Mouse (Mus musculus): Measurements from ENCODE around the gene Zswim9. TPM values are rescaled to one million over a fixed set of nuclear protein-coding genes. Genes with fewer than 3 reads are reported as not detected.
A peak's percentile ranks its signal among the peaks of the same experiment; 100 is the strongest.

The Zswim9 gene
- polyA plus RNA-seq (2015; fragmentation: Nextera tagmentation; extraction: Ambion mirVana), result 10.3 and 11.9 TPM in 2 replicates

GRCm38 (mm10) chr7:13278308-13278891 lies at the start of gene Zswim9:
Gene Zswim9, minus strand, starts transcription at chr7:13278721.
- H3K4me1 ChIP-seq (ENCODE audit: control insufficient read depth, insufficient read depth, low read depth, low read length), result peaks cover 8% of the 10 kb centered on the region
- peak within 1 kb of the TSS; percentile 91 for H3K27ac ChIP-seq (ENCODE audit: low read depth, low read length)
- no peaks in the 10 kb centered on the region for H3K9me3 ChIP-seq (ENCODE audit: control insufficient read depth, low read length)
- peak within 1 kb of the TSS; percentile 92 for H3K9ac ChIP-seq (ENCODE audit: low read depth, low read length)
- peak within 1 kb of the TSS; percentile 85 for H3K4me2 ChIP-seq (ENCODE audit: low read length)
- WGBS, result under 1% methylated on average over 39 of the region's 39 CpGs
- ATAC-seq, result peak; percentile 99
- peak within 1 kb of the TSS; percentile 84 for H3K4me3 ChIP-seq (ENCODE audit: low read length)
- no peaks in the 10 kb centered on the region for H3K27me3 ChIP-seq (replicated peaks; ENCODE audit: control insufficient read depth, insufficient read depth, low read length)
- H3K36me3 ChIP-seq (ENCODE audit: control insufficient read depth, insufficient read depth, low read length), result peaks cover 28% of the 10 kb centered on the region

DNA sequence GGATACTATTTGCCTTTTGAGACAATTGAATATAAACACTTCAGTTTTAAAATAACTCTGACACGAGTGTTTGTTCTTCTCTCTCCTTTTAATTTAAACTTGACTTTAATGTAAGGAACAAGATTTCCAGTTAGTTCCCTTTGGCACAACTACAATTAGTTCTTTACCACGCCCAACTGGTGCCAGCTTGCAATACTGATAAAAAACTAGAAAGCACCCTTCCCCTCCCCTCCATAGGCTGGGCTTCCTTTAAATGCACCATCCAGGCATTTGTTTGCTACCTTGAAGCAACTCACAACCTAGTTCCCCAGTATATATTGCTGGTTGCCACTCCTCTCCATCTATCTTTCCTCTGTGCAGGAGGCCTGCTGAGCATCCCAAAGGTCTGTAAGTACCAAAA lies 45.8 kb upstream of the Zswim9 start, which contains the start of gene Pla2g4c:
TSS of gene Pla2g4c (plus strand) at position 340 of the 400 bp plus-strand sequence.
- no peaks in the 10 kb centered on the region for H3K9me3 ChIP-seq (ENCODE audit: control insufficient read depth, low read length)
- ATAC-seq, result no peak
- no peak within 1 kb of the TSS for H3K4me2 ChIP-seq (ENCODE audit: low read length)
- H3K9ac ChIP-seq (ENCODE audit: low read depth, low read length), result no peak within 1 kb of the TSS
- 90% methylated on average over 2 of the region's 2 CpGs for WGBS
- no peaks in the 10 kb centered on the region for H3K27me3 ChIP-seq (replicated peaks; ENCODE audit: control insufficient read depth, insufficient read depth, low read length)
- H3K4me1 ChIP-seq (ENCODE audit: control insufficient read depth, insufficient read depth, low read depth, low read length), result no peaks in the 10 kb centered on the region
- H3K4me3 ChIP-seq (ENCODE audit: low read length), result no peak within 1 kb of the TSS
- H3K27ac ChIP-seq (ENCODE audit: low read depth, low read length), result no peak within 1 kb of the TSS
- H3K36me3 ChIP-seq (ENCODE audit: control insufficient read depth, insufficient read depth, low read length), result no peaks in the 10 kb centered on the region

GRCm38 (mm10) chr7:13321424-13321823 lies 42.9 kb upstream of the Zswim9 start:
- Histone ChIP-seq H3K4me3 (ENCODE audit: low read length) (no peak overlapping the region), H3K36me3 (ENCODE audit: control insufficient read depth, insufficient read depth, low read length) (no peaks in the 10 kb centered on the region), H3K4me2 (ENCODE audit: low read length) (no peak overlapping the region), H3K9me3 (ENCODE audit: control insufficient read depth, low read length) (no peaks in the 10 kb centered on the region), H3K27ac (ENCODE audit: low read depth, low read length) (no peak overlapping the region), H3K27me3 (replicated peaks; ENCODE audit: control insufficient read depth, insufficient read depth, low read length) (no peaks in the 10 kb centered on the region), H3K9ac (ENCODE audit: low read depth, low read length) (no peak overlapping the region), H3K4me1 (ENCODE audit: control insufficient read depth, insufficient read depth, low read depth, low read length) (no peaks in the 10 kb centered on the region)
- WGBS, result 94% methylated on average over 3 of the region's 3 CpGs
- ATAC-seq, result no peak

GRCm38 (mm10) chr7:13314095-13314597 lies 35.6 kb upstream of the Zswim9 start:
- 79% methylated on average over 5 of the region's 5 CpGs for WGBS
- no peak for ATAC-seq
- Histone ChIP-seq H3K9me3 (ENCODE audit: control insufficient read depth, low read length) (no peaks in the 10 kb centered on the region), H3K4me3 (ENCODE audit: low read length) (no peak overlapping the region), H3K27ac (ENCODE audit: low read depth, low read length) (no peak overlapping the region), H3K4me1 (ENCODE audit: control insufficient read depth, insufficient read depth, low read depth, low read length) (no peaks in the 10 kb centered on the region), H3K36me3 (ENCODE audit: control insufficient read depth, insufficient read depth, low read length) (peaks cover 20% of the 10 kb centered on the region), H3K27me3 (replicated peaks; ENCODE audit: control insufficient read depth, insufficient read depth, low read length) (no peaks in the 10 kb centered on the region), H3K9ac (ENCODE audit: low read depth, low read length) (no peak overlapping the region), H3K4me2 (ENCODE audit: low read length) (no peak overlapping the region)

DNA sequence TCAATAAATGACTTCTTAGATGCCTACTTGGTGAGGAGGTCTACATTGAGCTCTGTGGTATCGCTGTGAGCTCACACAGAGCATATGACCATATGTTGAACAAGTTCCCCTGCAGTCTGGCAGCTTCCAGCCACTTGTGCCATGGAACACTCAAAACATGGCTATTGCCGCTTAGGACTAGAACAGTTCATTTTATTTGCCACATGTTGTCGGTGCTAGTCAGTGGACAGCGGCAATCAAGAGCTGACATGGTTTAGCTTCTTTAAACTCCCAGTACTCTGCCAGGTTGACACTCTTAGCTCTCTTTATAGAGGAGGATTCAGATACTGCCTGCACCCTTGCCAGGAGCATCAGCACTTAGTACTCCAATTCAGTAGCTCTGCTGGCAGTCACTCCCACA lies 32.9 kb upstream of the Zswim9 start:
- no peak for ATAC-seq
- H3K27me3 ChIP-seq (replicated peaks; ENCODE audit: control insufficient read depth, insufficient read depth, low read length), result no peaks in the 10 kb centered on the region
- WGBS, result 96% methylated on average over 4 of the region's 4 CpGs
- H3K4me1 ChIP-seq (ENCODE audit: control insufficient read depth, insufficient read depth, low read depth, low read length), result no peaks in the 10 kb centered on the region
- H3K36me3 ChIP-seq (ENCODE audit: control insufficient read depth, insufficient read depth, low read length), result peaks cover 25% of the 10 kb centered on the region
- H3K4me2 ChIP-seq (ENCODE audit: low read length), result no peak overlapping the region
- no peaks in the 10 kb centered on the region for H3K9me3 ChIP-seq (ENCODE audit: control insufficient read depth, low read length)
- no peak overlapping the region for H3K27ac ChIP-seq (ENCODE audit: low read depth, low read length)
- H3K9ac ChIP-seq (ENCODE audit: low read depth, low read length), result no peak overlapping the region
- H3K4me3 ChIP-seq (ENCODE audit: low read length), result no peak overlapping the region

DNA sequence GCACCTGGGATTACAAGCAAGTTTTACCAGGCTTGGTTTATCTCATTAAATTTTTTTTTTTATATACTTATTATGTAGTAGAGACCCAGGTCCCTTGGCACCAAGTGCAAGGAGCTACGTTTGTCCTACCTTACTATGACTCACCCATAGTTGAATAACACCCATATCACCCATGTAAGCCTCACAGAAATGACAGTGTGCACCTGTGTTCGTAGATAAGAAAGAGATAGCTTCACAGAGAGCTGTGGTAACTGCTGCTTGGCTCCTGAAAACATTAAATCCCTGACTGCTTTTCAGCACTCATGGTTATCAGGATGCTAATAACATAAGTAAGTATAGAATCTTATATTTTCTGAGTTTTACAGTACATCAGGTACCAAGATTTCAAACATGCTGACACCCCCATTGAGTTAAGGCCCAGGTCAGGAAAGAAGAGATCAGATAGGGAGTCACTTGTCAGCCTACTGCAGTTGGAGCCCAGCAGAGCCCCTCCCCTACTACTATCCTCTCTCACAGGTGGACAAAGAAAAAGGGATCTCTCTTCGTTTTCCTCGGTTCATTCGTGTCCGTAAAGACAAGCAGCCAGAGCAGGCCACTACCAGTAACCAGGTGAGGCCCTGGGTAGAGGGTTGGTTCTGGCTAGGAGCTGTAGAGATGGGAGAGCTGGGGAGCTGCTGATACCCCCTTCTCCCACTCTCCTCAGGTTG lies 32.1 kb upstream of the Zswim9 start:
- H3K36me3 ChIP-seq (ENCODE audit: control insufficient read depth, insufficient read depth, low read length), result peaks cover 30% of the 10 kb centered on the region
- H3K27ac ChIP-seq (ENCODE audit: low read depth, low read length), result no peak overlapping the region
- no peak overlapping the region for H3K9ac ChIP-seq (ENCODE audit: low read depth, low read length)
- H3K9me3 ChIP-seq (ENCODE audit: control insufficient read depth, low read length), result no peaks in the 10 kb centered on the region
- no peak for ATAC-seq
- 92% methylated on average over 6 of the region's 6 CpGs for WGBS
- no peaks in the 10 kb centered on the region for H3K4me1 ChIP-seq (ENCODE audit: control insufficient read depth, insufficient read depth, low read depth, low read length)
- no peak overlapping the region for H3K4me3 ChIP-seq (ENCODE audit: low read length)
- H3K27me3 ChIP-seq (replicated peaks; ENCODE audit: control insufficient read depth, insufficient read depth, low read length), result no peaks in the 10 kb centered on the region
- no peak overlapping the region for H3K4me2 ChIP-seq (ENCODE audit: low read length)

GRCm38 (mm10) chr7:13309407-13309806 lies 30.9 kb upstream of the Zswim9 start:
- Histone ChIP-seq H3K4me2 (ENCODE audit: low read length) (no peak overlapping the region), H3K27ac (ENCODE audit: low read depth, low read length) (no peak overlapping the region), H3K4me3 (ENCODE audit: low read length) (no peak overlapping the region), H3K36me3 (ENCODE audit: control insufficient read depth, insufficient read depth, low read length) (peaks cover 30% of the 10 kb centered on the region), H3K27me3 (replicated peaks; ENCODE audit: control insufficient read depth, insufficient read depth, low read length) (no peaks in the 10 kb centered on the region), H3K4me1 (ENCODE audit: control insufficient read depth, insufficient read depth, low read depth, low read length) (no peaks in the 10 kb centered on the region), H3K9ac (ENCODE audit: low read depth, low read length) (no peak overlapping the region), H3K9me3 (ENCODE audit: control insufficient read depth, low read length) (no peaks in the 10 kb centered on the region)
- 97% methylated on average over 2 of the region's 2 CpGs for WGBS
- ATAC-seq, result no peak

GRCm38 (mm10) chr7:13303372-13303771 lies 24.9 kb upstream of the Zswim9 start:
- peaks cover 20% of the 10 kb centered on the region for H3K36me3 ChIP-seq (ENCODE audit: control insufficient read depth, insufficient read depth, low read length)
- H3K9me3 ChIP-seq (ENCODE audit: control insufficient read depth, low read length), result no peaks in the 10 kb centered on the region
- H3K4me2 ChIP-seq (ENCODE audit: low read length), result no peak overlapping the region
- H3K4me1 ChIP-seq (ENCODE audit: control insufficient read depth, insufficient read depth, low read depth, low read length), result no peaks in the 10 kb centered on the region
- H3K27ac ChIP-seq (ENCODE audit: low read depth, low read length), result no peak overlapping the region
- H3K9ac ChIP-seq (ENCODE audit: low read depth, low read length), result no peak overlapping the region
- H3K27me3 ChIP-seq (replicated peaks; ENCODE audit: control insufficient read depth, insufficient read depth, low read length), result no peaks in the 10 kb centered on the region
- ATAC-seq, result no peak
- no peak overlapping the region for H3K4me3 ChIP-seq (ENCODE audit: low read length)

GRCm38 (mm10) chr7:13302780-13303179 lies 24.3 kb upstream of the Zswim9 start:
- Histone ChIP-seq H3K4me2 (ENCODE audit: low read length) (no peak overlapping the region), H3K9me3 (ENCODE audit: control insufficient read depth, low read length) (no peaks in the 10 kb centered on the region), H3K9ac (ENCODE audit: low read depth, low read length) (no peak overlapping the region), H3K36me3 (ENCODE audit: control insufficient read depth, insufficient read depth, low read length) (peaks cover 20% of the 10 kb centered on the region), H3K27me3 (replicated peaks; ENCODE audit: control insufficient read depth, insufficient read depth, low read length) (no peaks in the 10 kb centered on the region), H3K4me3 (ENCODE audit: low read length) (no peak overlapping the region), H3K4me1 (ENCODE audit: control insufficient read depth, insufficient read depth, low read depth, low read length) (no peaks in the 10 kb centered on the region), H3K27ac (ENCODE audit: low read depth, low read length) (no peak overlapping the region)
- 93% methylated on average over 2 of the region's 2 CpGs for WGBS
- no peak for ATAC-seq
